Comparison of ENCODE assay signal across 25 mouse cellular contexts in the genomic region with DNA sequence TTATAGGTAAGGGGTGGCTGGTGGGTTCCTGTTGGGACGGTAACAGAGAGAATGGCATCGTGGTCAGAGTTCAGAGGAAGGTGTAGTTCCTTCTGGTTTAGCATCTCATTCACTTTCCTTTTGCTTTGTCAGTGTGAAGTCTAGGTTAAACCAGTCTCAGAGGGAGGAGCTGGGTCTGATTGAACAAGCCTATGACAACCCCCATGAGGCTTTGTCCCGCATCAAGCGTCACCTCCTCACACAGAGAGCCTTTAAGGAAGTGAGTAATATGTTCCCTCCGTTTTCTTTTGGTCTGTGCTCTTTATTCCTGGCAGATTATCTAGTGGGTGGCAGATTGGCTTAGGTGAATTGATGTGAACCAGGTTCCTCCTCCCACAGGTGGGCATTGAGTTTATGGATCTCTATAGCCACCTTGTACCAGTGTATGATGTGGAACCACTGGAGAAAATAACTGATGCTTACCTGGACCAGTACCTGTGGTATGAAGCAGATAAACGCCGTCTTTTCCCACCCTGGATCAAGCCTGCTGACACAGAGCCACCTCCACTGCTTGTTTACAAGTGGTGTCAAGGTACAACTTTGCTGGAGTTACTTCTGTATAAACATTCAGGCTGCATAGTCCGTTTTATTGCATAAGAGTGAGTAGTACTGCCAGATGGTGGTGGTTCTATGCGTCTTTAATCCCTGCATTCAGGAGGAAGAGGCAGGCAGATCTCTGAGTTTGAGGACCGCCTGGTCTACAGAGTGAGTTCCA. TPM values are rescaled to one million over a fixed set of nuclear protein-coding genes. Genes with fewer than 3 reads are reported as not detected.
A peak's percentile ranks its signal among the peaks of the same experiment; 100 is the strongest.
DNase-seq lines count a peak whose midpoint lies in the region; ATAC-seq lines count a peak whose summit lies in the region.
"Had no signal": no experiment of that assay in that cellular context is flagged by ENCODE, and none has a peak within 500 bp of the region (broad histone marks: within the 10 kb centered on the region; RNA-seq: fewer than 3 reads in every experiment).

No protein-coding gene starts in this region.

- H3K4me3 ChIP-seq in liver, embryonic 16.5 days (ENCODE audit: low read depth, low read length) = no peak overlapping the region
- H3K4me3 ChIP-seq: embryonic facial prominence, embryonic 10.5 days; embryonic facial prominence, embryonic 13.5 days; erythroblast, embryonic 14.5 days; forebrain, embryonic 12.5 days; forebrain, embryonic 15.5 days; heart, adult 2 months; hindbrain, embryonic 12.5 days; hindbrain, embryonic 15.5 days had no signal

- peak; percentile 74 for DNase-seq in heart, adult 11 months
- no peak for DNase-seq in heart, adult 8-10 months (ENCODE audit: low spot score)
- DNase-seq in liver = no peak
- DNase-seq in yolk sac, embryonic 10.5 days (ENCODE audit: low spot score) = peak; percentile 56
- no peak for DNase-seq in adrenal gland, postnatal 4 days (ENCODE audit: low spot score in 2 of 2)
- DNase-seq: adrenal gland, adult 2 months; adrenal gland, postnatal 14 days; B cell, adult 2 months; cerebellum, adult 11-12 months; cerebellum, adult 8-10 months; cerebellum, postnatal 10 days; cerebellum, postnatal 36 days; embryo, embryonic 11 days; gastrocnemius, postnatal 25 days; heart, adult 2 months had no signal

- H3K9ac ChIP-seq in liver, embryonic 16.5 days (ENCODE audit: low read depth, low read length) = no peak overlapping the region
- H3K9ac ChIP-seq: embryonic facial prominence, embryonic 13.5 days; forebrain, embryonic 12.5 days; forebrain, embryonic 15.5 days; hindbrain, embryonic 12.5 days; hindbrain, embryonic 15.5 days had no signal

- H3K4me1 ChIP-seq in liver, embryonic 16.5 days (ENCODE audit: control insufficient read depth, low read depth, low read length) = no peaks in the 10 kb centered on the region; the same call in 1 of the 2 replicates
- H3K4me1 ChIP-seq: embryonic facial prominence, embryonic 10.5 days; embryonic facial prominence, embryonic 13.5 days; forebrain, embryonic 12.5 days; forebrain, embryonic 15.5 days; hindbrain, embryonic 12.5 days; hindbrain, embryonic 15.5 days had no signal

- 83% methylated on average over 10 of the region's 10 CpGs for WGBS in liver, embryonic 16.5 days (ENCODE audit: insufficient replicate concordance)

- peak; percentile 68 for ATAC-seq in liver, embryonic 16.5 days (ENCODE audit: low read depth)
- ATAC-seq: forebrain, embryonic 15.5 days had no signal

- H3K27me3 ChIP-seq in liver, embryonic 16.5 days (ENCODE audit: control insufficient read depth, insufficient read depth, low read depth, low read length) = no peaks in the 10 kb centered on the region
- H3K27me3 ChIP-seq: embryonic facial prominence, embryonic 13.5 days; forebrain, embryonic 12.5 days; forebrain, embryonic 15.5 days; hindbrain, embryonic 12.5 days; hindbrain, embryonic 15.5 days had no signal

- peak overlapping the region; percentile 64 for H3K27ac ChIP-seq in liver, embryonic 16.5 days (ENCODE audit: low read length)
- H3K27ac ChIP-seq: embryonic facial prominence, embryonic 10.5 days; embryonic facial prominence, embryonic 13.5 days; forebrain, embryonic 12.5 days; forebrain, embryonic 15.5 days; heart, adult 2 months; hindbrain, embryonic 12.5 days; hindbrain, embryonic 15.5 days had no signal

- no peak overlapping the region for H3K4me2 ChIP-seq in liver, embryonic 16.5 days (ENCODE audit: low read depth, low read length)
- H3K4me2 ChIP-seq: embryonic facial prominence, embryonic 13.5 days; forebrain, embryonic 12.5 days; forebrain, embryonic 15.5 days; heart, embryonic 11.5 days; hindbrain, embryonic 12.5 days; hindbrain, embryonic 15.5 days had no signal

- peaks cover 90% of the 10 kb centered on the region for H3K36me3 ChIP-seq in liver, embryonic 16.5 days (ENCODE audit: control insufficient read depth, insufficient read depth)

- no peaks in the 10 kb centered on the region for H3K9me3 ChIP-seq in liver, embryonic 16.5 days (replicated peaks; ENCODE audit: control insufficient read depth, low read length)
- H3K9me3 ChIP-seq: embryonic facial prominence, embryonic 10.5 days; embryonic facial prominence, embryonic 13.5 days; forebrain, embryonic 12.5 days; forebrain, embryonic 15.5 days; hindbrain, embryonic 12.5 days; hindbrain, embryonic 15.5 days had no signal

RNA-seq across cellular contexts. Expression of gene Prpf8, which starts 7.9 kb away (rescaled TPM):
- total RNA-seq in heart, adult 8-10 months (2022) = 10 to 100 TPM; 92.4 to 99.5 (median 94.6) TPM
- 24.1 and 25.3 TPM in 2 replicates for polyA plus RNA-seq in liver, embryonic 16.5 days (2015; fragmentation: Nextera tagmentation; extraction: Ambion mirVana)
- 100 to 1,000 TPM; 142 to 156 TPM for total RNA-seq in adrenal gland, postnatal 4 days (2021)

RNA-seq across cellular contexts. Expression of gene Rilp, which starts 15.4 kb away (rescaled TPM):
- 10 to 100 TPM; 47.8 to 61.5 (median 56.2) TPM for total RNA-seq in heart, adult 8-10 months (2022)
- polyA plus RNA-seq in liver, embryonic 16.5 days (2015; fragmentation: Nextera tagmentation; extraction: Ambion mirVana) = 3.8 and 4.7 TPM in 2 replicates
- 1 to 10 TPM; 7.7 to 8.5 TPM for total RNA-seq in adrenal gland, postnatal 4 days (2021)
- total RNA-seq: hematopoietic stem cell, adult 5-6 weeks had no signal
- polyA plus RNA-seq: embryonic facial prominence, embryonic 13.5 days had no signal

RNA-seq across cellular contexts. Expression of gene Scarf1, which starts 18.9 kb away (rescaled TPM):
- 1 to 10 TPM; 6.3 to 8.5 (median 7.4) TPM for total RNA-seq in heart, adult 8-10 months (2022)
- 2.5 and 3.4 TPM in 2 replicates for polyA plus RNA-seq in liver, embryonic 16.5 days (2015; fragmentation: Nextera tagmentation; extraction: Ambion mirVana)
- 10 to 100 TPM; 13.8 to 14.4 TPM for total RNA-seq in adrenal gland, postnatal 4 days (2021)

RNA-seq across cellular contexts. Expression of gene Tlcd2, which starts 33.0 kb away (rescaled TPM):
- 1 to 10 TPM; 2.8 to 5.1 (median 4.0) TPM for total RNA-seq in heart, adult 8-10 months (2022)
- 19.6 and 20.4 TPM in 2 replicates for polyA plus RNA-seq in liver, embryonic 16.5 days (2015; fragmentation: Nextera tagmentation; extraction: Ambion mirVana)
- 10 to 100 TPM; 12.9 to 17.8 TPM for total RNA-seq in adrenal gland, postnatal 4 days (2021)

RNA-seq across cellular contexts. Expression of gene Slc43a2, which starts 37.0 kb away (rescaled TPM):
- total RNA-seq in heart, adult 8-10 months (2022) = 10 to 100 TPM; 13.2 to 22.8 (median 20.1) TPM
- 4.4 and 4.5 TPM in 2 replicates for polyA plus RNA-seq in liver, embryonic 16.5 days (2015; fragmentation: Nextera tagmentation; extraction: Ambion mirVana)
- total RNA-seq in adrenal gland, postnatal 4 days (2021) = 10 to 100 TPM; 24.2 to 33.0 TPM

Comparison
In these comparisons a context has a peak if more than half of its experiments do, and no peak if none do; other contexts are left out.
1. DNase-seq: peak in heart, adult 11 months (single experiment) and yolk sac, embryonic 10.5 days (single experiment); none in heart, adult 8-10 months (single experiment), liver (single experiment) and adrenal gland, postnatal 4 days (0 of 2).
2. RNA of gene Rilp, which starts 15.4 kb away (total RNA-seq): 47.8 to 61.5 TPM in heart, adult 8-10 months; 7.7 to 8.5 TPM in adrenal gland, postnatal 4 days; every median in the first group is over 4 times any median in the second.